Mouse (Mus musculus) olfactory bulb, adult 2 months (tissue): ENCODE data around the gene Prdm11.

ENCODE experiments used
- CTCF ChIP-seq: fragments of 200-500 bp; IDR thresholded peaks from 2 replicates; pipeline ENCODE4 v1.5.1; 2012; ENCODE audit warnings: low read depth, mild to moderate bottlenecking, low read length, moderate library complexity; ENCODE audit not compliant: insufficient read depth
- POLR2A ChIP-seq: fragments of 200-500 bp; IDR thresholded peaks from 2 replicates; pipeline ENCODE4 v1.6.1; 2012; ENCODE audit warnings: mild to moderate bottlenecking, low read depth, low read length, moderate library complexity; ENCODE audit not compliant: insufficient read depth

GRCm38 (mm10) chr2:93032651-93033050 lies 13.3 kb downstream of the Prdm11 start:
- TF ChIP-seq POLR2A (no peak), CTCF (no peak)
